Mouse (Mus musculus) MEL (cell line): ENCODE measurements around the gene Slc12a6. TPM values are rescaled to one million over a fixed set of nuclear protein-coding genes. Genes with fewer than 3 reads are reported as not detected.

Experiments used
- DNase-seq: peaks from one replicate; pipeline ENCODE4 v3.0.0; 2011; ENCODE audit warnings: low read depth, low spot score
- H3K27ac ChIP-seq: 2 replicates; pipeline ENCODE4 v1.5.1; 2012; ENCODE audit warnings: low read depth, mild to moderate bottlenecking, control low read depth, low read length, moderate library complexity; ENCODE audit not compliant: control insufficient read depth
- H3K27me3 ChIP-seq, 2 experiments: fragments of 150-350 bp in 1 of 2; sonication (generic) in 1 of 2; 2 replicates each; pipeline ENCODE4 v1.6.1; 2012; ENCODE audit warnings: low read length in 2 of 2, mild to moderate bottlenecking in 2 of 2, improper control_type of control experiment in 1 of 2, moderate library complexity in 1 of 2; ENCODE audit not compliant: insufficient read depth in 2 of 2, control insufficient read depth in 1 of 2
- H3K36me3 ChIP-seq, 2 experiments: 2 replicates each; pipeline ENCODE4 v1.6.1; 2012 to 2014; ENCODE audit warnings: low read length in 2 of 2, improper control_type of control experiment in 1 of 2, inconsistent platforms in 1 of 2, mild to moderate bottlenecking in 1 of 2; ENCODE audit not compliant: insufficient read depth in 2 of 2, control insufficient read depth in 1 of 2
- H3K4me1 ChIP-seq, 2 experiments: fragments of 150-350 bp in 1 of 2; sonication (generic) in 1 of 2; 2 replicates each; pipeline ENCODE4 v1.6.1; 2012; ENCODE audit warnings: low read length in 2 of 2, improper control_type of control experiment in 1 of 2, mild to moderate bottlenecking in 1 of 2; ENCODE audit not compliant: insufficient read depth in 2 of 2, control insufficient read depth in 1 of 2
- H3K4me3 ChIP-seq, 2 experiments: fragments of 150-350 bp in 1 of 2; sonication (generic) in 1 of 2; 2 replicates each; pipeline ENCODE4 v1.5.1; 2012; ENCODE audit warnings: low read depth in 2 of 2, low read length in 2 of 2, mild to moderate bottlenecking in 2 of 2, moderate library complexity in 2 of 2, control low read depth in 1 of 2, improper control_type of control experiment in 1 of 2; ENCODE audit not compliant: control insufficient read depth in 1 of 2, insufficient read depth in 1 of 2
- H3K79me2 ChIP-seq: 2 replicates; pipeline ENCODE4 v1.6.1; 2012; ENCODE audit warnings: mild to moderate bottlenecking, low read length, moderate library complexity; ENCODE audit not compliant: control insufficient read depth, poor library complexity, insufficient read depth
- H3K9ac ChIP-seq: 2 replicates; pipeline ENCODE4 v1.6.1; 2012; ENCODE audit warnings: low read depth, mild to moderate bottlenecking, control low read depth, low read length, moderate library complexity; ENCODE audit not compliant: control insufficient read depth, poor library complexity, severe bottlenecking
- H3K9me3 ChIP-seq: fragments of 150-350 bp; sonication (generic); replicated peaks from 2 replicates; pipeline ENCODE4 v1.6.1; 2012; ENCODE audit warnings: mild to moderate bottlenecking, low read length, improper control_type of control experiment, moderate library complexity; ENCODE audit not compliant: insufficient read depth
- CHD1 ChIP-seq: IDR thresholded peaks from 2 replicates; pipeline ENCODE4 v1.6.1; 2012; ENCODE audit warnings: low read depth, mild to moderate bottlenecking, inconsistent platforms, low read length, improper control_type of control experiment
- CHD2 ChIP-seq: IDR thresholded peaks from 2 replicates; pipeline ENCODE4 v1.6.1; 2011; ENCODE audit warnings: low read length, improper control_type of control experiment
- E2F4 ChIP-seq: IDR thresholded peaks from 2 replicates; pipeline ENCODE4 v1.6.1; 2011; ENCODE audit warnings: low read depth, low read length, improper control_type of control experiment, borderline replicate concordance
- ELF1 ChIP-seq: IDR thresholded peaks from 2 replicates; pipeline ENCODE4 v1.6.1; 2014; ENCODE audit warnings: low read depth, mild to moderate bottlenecking, inconsistent platforms, low read length, improper control_type of control experiment, moderate library complexity
- EP300 ChIP-seq, 2 experiments: IDR thresholded peaks; 2 replicates each; pipeline ENCODE4 v1.6.1; 2011; ENCODE audit warnings: improper control_type of control experiment in 2 of 2, low read length in 2 of 2, low read depth in 1 of 2, mild to moderate bottlenecking in 1 of 2
- ETS1 ChIP-seq: IDR thresholded peaks from 2 replicates; pipeline ENCODE4 v1.6.1; 2012; ENCODE audit warnings: low read depth, mild to moderate bottlenecking, inconsistent platforms, low read length, improper control_type of control experiment, moderate library complexity
- GABPA ChIP-seq: IDR thresholded peaks from 2 replicates; pipeline ENCODE4 v1.6.1; 2012; ENCODE audit warnings: low read depth, mild to moderate bottlenecking, inconsistent platforms, low read length, improper control_type of control experiment, moderate library complexity
- JUND ChIP-seq: IDR thresholded peaks from 2 replicates; pipeline ENCODE4 v1.6.1; 2011; ENCODE audit warnings: low read depth, mild to moderate bottlenecking, improper control_type of control experiment, low read length
- KAT2A ChIP-seq: conservative IDR thresholded peaks from 2 replicates; pipeline ENCODE4 v1.6.1; 2012; ENCODE audit warnings: low read depth, low read length, improper control_type of control experiment, inconsistent platforms
- MAFK ChIP-seq: IDR thresholded peaks from 2 replicates; pipeline ENCODE4 v1.6.1; 2011; ENCODE audit warnings: low read depth, mild to moderate bottlenecking, low read length, improper control_type of control experiment, borderline replicate concordance
- MAX ChIP-seq: IDR thresholded peaks from 2 replicates; pipeline ENCODE4 v1.6.1; 2011; ENCODE audit warnings: low read length, improper control_type of control experiment
- MAZ ChIP-seq: IDR thresholded peaks from 2 replicates; pipeline ENCODE4 v1.6.1; 2012; ENCODE audit warnings: low read depth, mild to moderate bottlenecking, inconsistent platforms, low read length, improper control_type of control experiment
- MEF2A ChIP-seq: IDR thresholded peaks from 2 replicates; pipeline ENCODE4 v1.6.1; 2014; ENCODE audit warnings: low read depth, mild to moderate bottlenecking, inconsistent platforms, low read length, improper control_type of control experiment; ENCODE audit not compliant: poor library complexity, insufficient replicate concordance, severe bottlenecking; ENCODE audit errors: extremely low read depth
- MYC ChIP-seq: IDR thresholded peaks from 2 replicates; pipeline ENCODE4 v1.6.1; 2011; ENCODE audit warnings: low read depth, mild to moderate bottlenecking, low read length, improper control_type of control experiment, moderate library complexity
- POLR2A ChIP-seq, 2 experiments: IDR thresholded peaks; 2 replicates each; pipeline ENCODE4 v1.6.1; 2011 to 2012; ENCODE audit warnings: low read length in 2 of 2, mild to moderate bottlenecking in 2 of 2, control low read depth in 1 of 2, improper control_type of control experiment in 1 of 2, low read depth in 1 of 2, moderate library complexity in 1 of 2; ENCODE audit not compliant: control insufficient read depth in 1 of 2, insufficient read depth in 1 of 2, poor library complexity in 1 of 2
- RAD21 ChIP-seq: IDR thresholded peaks from 2 replicates; pipeline ENCODE4 v1.6.1; 2011; ENCODE audit warnings: mild to moderate bottlenecking, low read depth, low read length, improper control_type of control experiment
- RCOR1 ChIP-seq: IDR thresholded peaks from 2 replicates; pipeline ENCODE4 v1.6.1; 2012; ENCODE audit warnings: low read depth, mild to moderate bottlenecking, inconsistent platforms, low read length, improper control_type of control experiment
- TAL1 ChIP-seq: IDR thresholded peaks from 2 replicates; pipeline ENCODE4 v1.6.1; 2012; ENCODE audit warnings: mild to moderate bottlenecking, inconsistent platforms, low read length, moderate library complexity, mixed read lengths
- UBTF ChIP-seq: IDR thresholded peaks from 2 replicates; pipeline ENCODE4 v1.6.1; 2012; ENCODE audit warnings: low read depth, mild to moderate bottlenecking, inconsistent platforms, low read length, improper control_type of control experiment, moderate library complexity, borderline replicate concordance; ENCODE audit not compliant: insufficient read depth
- USF1 ChIP-seq: IDR thresholded peaks from 2 replicates; pipeline ENCODE4 v1.6.1; 2014; ENCODE audit warnings: low read depth, mild to moderate bottlenecking, inconsistent platforms, low read length, improper control_type of control experiment, moderate library complexity
- ZMIZ1 ChIP-seq: IDR thresholded peaks from 2 replicates; pipeline ENCODE4 v1.6.1; 2012; ENCODE audit warnings: low read depth, mild to moderate bottlenecking, inconsistent platforms, low read length, improper control_type of control experiment, moderate library complexity
- polyA plus RNA-seq, 2 experiments: library from polyadenylated mRNA; stranded (reverse) in 1 of 2; unstranded in 1 of 2; fragments of >175 nt in 1 of 2; fragments of >200 nt in 1 of 2; gene quantifications; 2 replicates each; pipeline versions ENCODE4 v1.2.1 to v1.2.4; 2012; ENCODE audit warnings: low replicate concordance in 2 of 2, low read depth in 1 of 2; ENCODE audit not compliant: insufficient read length in 2 of 2, insufficient read depth in 1 of 2, missing spikeins in 1 of 2
- total RNA-seq: library from RNA; depleted of rRNA; stranded (reverse); fragments of 300-350 nt; gene quantifications from 2 replicates; pipeline ENCODE4 v1.2.3, GENCODE M21; 2012

The Slc12a6 gene
- total and polyA plus RNA-seq, 3 experiments = 20.4 to 21.2 TPM; not detected in 1

DNA sequence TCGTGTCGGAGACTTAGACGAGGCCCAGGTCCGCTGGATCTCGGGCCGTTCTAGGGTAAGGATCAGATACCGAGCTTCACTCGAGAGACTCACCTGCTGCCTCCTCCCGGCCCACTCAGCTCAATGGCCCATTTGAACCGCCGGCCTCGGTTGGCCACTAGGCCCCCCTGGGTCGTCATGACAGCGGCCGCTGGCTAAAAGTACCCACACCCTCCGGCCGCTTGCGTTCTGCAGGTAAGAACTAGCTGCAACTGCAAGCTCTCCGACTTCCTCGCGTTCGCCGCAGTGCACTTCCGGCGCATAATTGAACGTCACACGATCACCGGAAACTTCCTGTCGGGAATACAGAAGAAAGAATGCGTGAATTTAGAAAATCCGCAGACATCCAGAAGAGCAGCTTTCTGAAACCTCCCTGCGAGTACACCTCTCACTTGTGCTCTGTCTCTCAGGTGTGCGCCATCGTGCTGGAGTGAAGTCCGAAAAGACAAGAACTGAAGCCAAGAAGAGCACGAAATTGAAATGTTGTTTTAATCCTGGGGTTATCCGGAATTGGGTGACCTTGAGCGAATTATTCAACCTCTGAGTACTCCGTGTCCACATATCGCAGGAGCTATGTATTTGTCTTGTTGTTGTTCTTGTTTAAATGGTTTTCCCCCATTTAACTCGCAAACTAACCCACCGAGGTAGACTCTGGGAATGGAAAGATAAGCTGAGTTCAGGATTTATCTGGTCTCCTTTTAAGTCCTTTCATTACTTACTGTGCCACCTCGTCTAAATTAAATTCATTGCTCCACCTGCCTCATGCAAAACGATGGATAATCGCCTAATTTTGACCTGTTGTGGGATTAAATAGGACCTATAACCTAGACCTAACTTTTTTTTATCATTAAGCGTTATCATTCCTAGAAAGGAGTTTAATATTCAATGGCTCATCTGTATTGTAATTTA, 102.4 kb downstream of the Slc12a6 start, which contains the start of gene Emc4 (continued):
- no peak; the same call in 1 of the 2 replicates for TF ChIP-seq E2F4
- TF ChIP-seq TAL1 = no peak
- TF ChIP-seq CHD1 = peak; percentile 59; the same call in 1 of the 2 replicates
- no peak for TF ChIP-seq MEF2A

DNA sequence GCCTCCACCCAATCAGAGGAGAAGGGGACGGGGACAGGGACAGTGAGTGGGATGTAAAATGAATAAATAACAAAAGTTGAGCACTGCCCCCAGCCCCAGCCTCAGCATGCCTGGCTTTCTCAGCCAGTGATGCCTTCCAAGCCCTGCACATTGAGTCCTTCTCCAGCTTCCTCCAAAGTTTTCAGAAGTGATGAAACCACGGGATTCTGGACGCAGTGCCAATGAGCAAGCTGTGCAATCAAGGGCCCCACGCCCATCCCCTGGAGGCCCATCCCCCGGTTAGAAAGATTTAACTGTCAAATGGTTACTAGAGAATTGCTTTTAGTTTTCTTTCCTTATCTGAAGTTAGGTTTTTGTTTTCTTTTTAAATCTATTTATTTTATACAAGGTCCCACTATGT, 104.3 kb downstream of the Slc12a6 start:
- H3K79me2 ChIP-seq = peaks cover 20% of the 10 kb centered on the region
- peaks cover 12 to 18% of the 10 kb centered on the region in 2 experiments for H3K4me1 ChIP-seq
- H3K36me3 ChIP-seq = peaks cover 5 to 19% of the 10 kb centered on the region in 2 experiments
- no peaks in the 10 kb centered on the region for H3K27me3 ChIP-seq
- H3K9ac ChIP-seq = no peak overlapping the region
- no peak overlapping the region for H3K27ac ChIP-seq
- no peak overlapping the region for H3K4me3 ChIP-seq
- no peaks in the 10 kb centered on the region for H3K9me3 ChIP-seq
- no peak for DNase-seq
- TF ChIP-seq USF1 = no peak
- TF ChIP-seq MAZ = no peak
- TF ChIP-seq ZMIZ1 = no peak
- TF ChIP-seq ETS1 = no peak
- TF ChIP-seq ELF1 = no peak
- TF ChIP-seq CHD1 = no peak
- no peak for TF ChIP-seq CHD2
- no peak for TF ChIP-seq MYC
- TF ChIP-seq RCOR1 = no peak
- TF ChIP-seq JUND = no peak
- TF ChIP-seq UBTF = no peak
- TF ChIP-seq KAT2A = no peak
- TF ChIP-seq EP300 (IDR thresholded peaks at IDR 0.05; ENCODE audit: low read depth in 1 of 2, low read length in 2 of 2) = no peak

DNA sequence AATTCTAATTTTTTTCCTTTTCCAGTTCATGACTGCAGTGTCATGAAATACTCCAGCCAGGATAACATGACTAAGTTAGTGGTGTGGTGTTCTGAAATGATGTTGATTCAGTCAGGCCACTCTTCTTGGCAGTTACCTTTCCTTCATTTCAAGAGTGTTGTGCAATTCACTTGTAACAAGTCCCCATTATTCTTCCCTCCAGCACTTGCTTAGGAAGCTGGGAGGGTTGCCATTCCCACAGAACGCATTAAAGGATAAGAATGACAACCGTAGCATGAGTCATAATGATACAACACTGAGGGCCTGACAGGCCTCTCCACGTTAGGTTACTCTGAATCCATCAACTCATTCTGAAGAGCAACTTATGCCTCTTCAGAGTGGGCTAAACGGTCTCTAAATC, 107.5 kb downstream of the Slc12a6 start:
- Histone ChIP-seq H3K27me3 (no peaks in the 10 kb centered on the region), H3K4me3 (no peak overlapping the region), H3K36me3 (peaks cover 0 to 9% of the 10 kb centered on the region in 2 experiments; a peak in 2 of 4 replicates), H3K27ac (no peak overlapping the region), H3K9me3 (no peaks in the 10 kb centered on the region), H3K4me1 (peaks cover 7 to 17% of the 10 kb centered on the region in 2 experiments), H3K9ac (no peak overlapping the region), H3K79me2 (no peaks in the 10 kb centered on the region)
- TF ChIP-seq RCOR1 (no peak), GABPA (no peak), E2F4 (no peak), POLR2A (IDR thresholded peaks at IDR 0.05; ENCODE audit: control insufficient read depth in 1 of 2, insufficient read depth in 1 of 2, low read depth in 1 of 2, low read length in 2 of 2, poor library complexity in 1 of 2) (no peak), MAFK (no peak), RAD21 (no peak), ZMIZ1 (no peak), MAX (no peak)
- no peak for DNase-seq
